Mouse (Mus musculus) gastrocnemius, adult 2 months (tissue): ENCODE data around the gene Tns2. TPM values are rescaled to one million over a fixed set of nuclear protein-coding genes. Genes with fewer than 3 reads are reported as not detected.
"Not testable (repeated sequence)": the region's sequence is repeated elsewhere in the genome, so short reads cannot be mapped to it uniquely, and the experiment has no call there.

ENCODE experiments used
- DNase-seq: peaks from one replicate; pipeline ENCODE4 v3.0.0; 2022
- H3K27ac ChIP-seq: fragments of 200-600 bp; 2 replicates; pipeline ENCODE4 v1.8.1; 2022; ENCODE audit warnings: mild to moderate bottlenecking
- H3K4me3 ChIP-seq: fragments of 200-600 bp; 2 replicates; pipeline ENCODE4 v1.8.1; 2022; ENCODE audit warnings: mild to moderate bottlenecking, moderate library complexity
- CTCF ChIP-seq: fragments of 200-600 bp; IDR thresholded peaks from 2 replicates; pipeline ENCODE4 v1.8.1; 2022; ENCODE audit warnings: antibody characterized with exemption, mild to moderate bottlenecking, moderate library complexity
- intact Hi-C: fragments of 180-260 bp; cut with DNase I; formaldehyde crosslinking; loops from one replicate; pipeline ENCODE4 v1.15.1; 2025
- total RNA-seq, 2 experiments: library from RNA; stranded (reverse); gene quantifications; 2 replicates each; pipeline ENCODE4 v1.2.3; 2021

Tns2 gene
- total RNA-seq, 2 experiments from 2014 or later = 39.1 to 44.1 TPM

GRCm38 (mm10) chr15:102077111-102077677 is 23.0 kb upstream of the Tns2 start:
- intact Hi-C loops = loop anchor here (2.0 to 10.0 kb wide), 2 partner anchors 22 to 1462 kb away; partner anchors contain the start of gene Dazap2
- DNase-seq = no peak
- Histone ChIP-seq H3K27ac (no peak overlapping the region), H3K4me3 (no peak overlapping the region)
- TF ChIP-seq CTCF = no peak

GRCm38 (mm10) chr15:102079221-102079620 is 21.0 kb upstream of the Tns2 start:
- Histone ChIP-seq H3K4me3 (no peak overlapping the region), H3K27ac (no peak overlapping the region)
- intact Hi-C loops = loop anchor here (10.0 kb wide), 1 partner anchor 1464 kb away; the partner anchor contains the start of gene Dazap2
- TF ChIP-seq CTCF = no peak
- DNase-seq = no peak

- not testable (repeated sequence) for DNase-seq, H3K4me3 ChIP-seq, H3K27ac ChIP-seq
- intact Hi-C loops = loop anchor here (10.0 kb wide), 1 partner anchor 1465 kb away; the partner anchor contains the start of gene Dazap2
These were observed 20.3 kb upstream of the Tns2 start for GRCm38 (mm10) chr15:102079924-102080323.

GRCm38 (mm10) chr15:102080429-102080828 is 19.8 kb upstream of the Tns2 start:
- no peak for DNase-seq
- Histone ChIP-seq H3K4me3 (no peak overlapping the region), H3K27ac (no peak overlapping the region)
- no peak for TF ChIP-seq CTCF
- intact Hi-C loops = no loop called here

GRCm38 (mm10) chr15:102082148-102082547 is 18.1 kb upstream of the Tns2 start:
- Histone ChIP-seq H3K27ac (no peak overlapping the region), H3K4me3 (no peak overlapping the region)
- no peak for DNase-seq
- intact Hi-C loops = no loop called here
- TF ChIP-seq CTCF = no peak

- intact Hi-C loops = no loop called here
- no peak for TF ChIP-seq CTCF
- no peak for DNase-seq
- Histone ChIP-seq H3K27ac (no peak overlapping the region), H3K4me3 (no peak overlapping the region)
These were observed 17.2 kb upstream of the Tns2 start for GRCm38 (mm10) chr15:102083028-102083427.

GRCm38 (mm10) chr15:102089914-102090585 is 10.2 kb upstream of the Tns2 start:
- peak; percentile 44 for DNase-seq
- intact Hi-C loops = no loop called here

GRCm38 (mm10) chr15:102091063-102091679 is 9.0 kb upstream of the Tns2 start:
- intact Hi-C loops = no loop called here
- no peak for DNase-seq
- no peak for TF ChIP-seq CTCF
- H3K27ac ChIP-seq = no peak overlapping the region
- H3K4me3 ChIP-seq = no peak overlapping the region

More at GRCm38 (mm10) chr15:102089914-102090585, 10.2 kb upstream of the Tns2 start:
- no peak overlapping the region for H3K27ac ChIP-seq
- TF ChIP-seq CTCF = no peak
- H3K4me3 ChIP-seq = no peak overlapping the region

- no peak overlapping the region for H3K27ac ChIP-seq
These were observed 8.5 kb upstream of the Tns2 start for GRCm38 (mm10) chr15:102091688-102092087.

GRCm38 (mm10) chr15:102092222-102092621 is 8.0 kb upstream of the Tns2 start:
- no peak for TF ChIP-seq CTCF
- no peak for DNase-seq
- intact Hi-C loops = no loop called here
- Histone ChIP-seq H3K4me3 (no peak overlapping the region), H3K27ac (no peak overlapping the region)

More at GRCm38 (mm10) chr15:102091688-102092087, 8.5 kb upstream of the Tns2 start:
- no peak for DNase-seq
- intact Hi-C loops = no loop called here
- H3K4me3 ChIP-seq = no peak overlapping the region
- no peak for TF ChIP-seq CTCF

- H3K27ac ChIP-seq = peak overlapping the region; percentile 46; the same call in 1 of the 2 replicates
- no peak for DNase-seq
- intact Hi-C loops = no loop called here
- peak; percentile 31 for TF ChIP-seq CTCF
- H3K4me3 ChIP-seq = no peak overlapping the region
These were observed 6.1 kb upstream of the Tns2 start for GRCm38 (mm10) chr15:102094157-102094556.

- Histone ChIP-seq H3K4me3 (no peak overlapping the region), H3K27ac (peak overlapping the region; percentile 28; the same call in 1 of the 2 replicates)
- no peak for TF ChIP-seq CTCF
- DNase-seq = peak; percentile 53
- intact Hi-C loops = no loop called here
These were observed 5.2 kb upstream of the Tns2 start for GRCm38 (mm10) chr15:102094988-102095387.
